Mouse (Mus musculus) thymus, adult 2 months (tissue): Measurements from ENCODE around the gene Nup188. TPM values are rescaled to one million over a fixed set of nuclear protein-coding genes. Genes with fewer than 3 reads are reported as not detected.

Source experiments
- DNase-seq: peaks from one replicate; pipeline ENCODE4 v3.0.0; 2021
- H3K27ac ChIP-seq: fragments of 200-500 bp; 2 replicates; pipeline ENCODE4 v1.5.1; 2012; ENCODE audit warnings: low read length, control low read depth; ENCODE audit not compliant: control insufficient read depth, insufficient read depth
- H3K27me3 ChIP-seq: fragments of 200-500 bp; 2 replicates; pipeline ENCODE4 v1.6.1; 2012; ENCODE audit warnings: mild to moderate bottlenecking, low read length, moderate library complexity, mixed read lengths; ENCODE audit not compliant: control insufficient read depth, insufficient read depth
- H3K36me3 ChIP-seq: fragments of 200-500 bp; 2 replicates; pipeline ENCODE4 v1.6.1; 2012; ENCODE audit warnings: mild to moderate bottlenecking, low read length, moderate library complexity; ENCODE audit not compliant: control insufficient read depth, insufficient read depth
- H3K4me1 ChIP-seq: fragments of 200-500 bp; replicated peaks from 2 replicates; pipeline ENCODE4 v1.6.1; 2012; ENCODE audit warnings: low read length; ENCODE audit not compliant: control insufficient read depth, insufficient read depth
- H3K4me3 ChIP-seq: fragments of 200-500 bp; 2 replicates; pipeline ENCODE4 v1.5.1; 2012; ENCODE audit warnings: mild to moderate bottlenecking, low read length, control low read depth, moderate library complexity; ENCODE audit not compliant: control insufficient read depth, insufficient read depth
- CTCF ChIP-seq: fragments of 200-500 bp; IDR thresholded peaks from 2 replicates; pipeline ENCODE4 v1.5.1; 2012; ENCODE audit warnings: mild to moderate bottlenecking, control low read depth, low read length, moderate library complexity, borderline replicate concordance; ENCODE audit not compliant: control insufficient read depth, poor library complexity, insufficient read depth; ENCODE audit errors: extremely low read depth
- POLR2A ChIP-seq: fragments of 200-500 bp; IDR thresholded peaks from 2 replicates; pipeline ENCODE4 v1.6.1; 2012; ENCODE audit warnings: mild to moderate bottlenecking, low read length, control low read depth, moderate library complexity; ENCODE audit not compliant: control insufficient read depth, poor library complexity, insufficient read depth; ENCODE audit errors: extremely low read depth
- WGBS: fragments of 180-500 bp; shearing (Covaris S2); methylation state at CpG from one replicate; pipeline ENCODE4 v1.1.7; 2018; 5-methylcytosine and 5-hydroxymethylcytosine counted together
- polyA plus RNA-seq: library from polyadenylated mRNA; depleted of rRNA; stranded (reverse); fragments of >200 nt; gene quantifications from 2 replicates; pipeline ENCODE4 v1.2.3, GENCODE M21; 2012

Gene Nup188
- polyA plus RNA-seq, 1 experiment: 77.4 TPM

- Histone ChIP-seq H3K36me3 (peaks cover 15% of the 10 kb centered on the region; the same call in 1 of the 2 replicates), H3K27ac (no peak overlapping the region), H3K4me3 (no peak overlapping the region), H3K27me3 (no peaks in the 10 kb centered on the region), H3K4me1 (peaks cover 44% of the 10 kb centered on the region)
- no peak for DNase-seq
- no peak for TF ChIP-seq POLR2A
- no peak for TF ChIP-seq CTCF
- WGBS: 79% methylated on average over 4 of the region's 4 CpGs
Observed at GRCm38 (mm10) chr2:30247681-30248080, 38.5 kb upstream of the Nup188 start.

GRCm38 (mm10) chr2:30249182-30249581 lies 37.0 kb upstream of the Nup188 start:
- Histone ChIP-seq H3K27ac (no peak overlapping the region), H3K36me3 (peaks cover 8% of the 10 kb centered on the region; the same call in 1 of the 2 replicates), H3K4me3 (no peak overlapping the region), H3K4me1 (peaks cover 53% of the 10 kb centered on the region), H3K27me3 (no peaks in the 10 kb centered on the region)
- TF ChIP-seq POLR2A: no peak
- TF ChIP-seq CTCF: no peak
- 97% methylated on average over 3 of the region's 3 CpGs for WGBS
- DNase-seq: no peak

DNA sequence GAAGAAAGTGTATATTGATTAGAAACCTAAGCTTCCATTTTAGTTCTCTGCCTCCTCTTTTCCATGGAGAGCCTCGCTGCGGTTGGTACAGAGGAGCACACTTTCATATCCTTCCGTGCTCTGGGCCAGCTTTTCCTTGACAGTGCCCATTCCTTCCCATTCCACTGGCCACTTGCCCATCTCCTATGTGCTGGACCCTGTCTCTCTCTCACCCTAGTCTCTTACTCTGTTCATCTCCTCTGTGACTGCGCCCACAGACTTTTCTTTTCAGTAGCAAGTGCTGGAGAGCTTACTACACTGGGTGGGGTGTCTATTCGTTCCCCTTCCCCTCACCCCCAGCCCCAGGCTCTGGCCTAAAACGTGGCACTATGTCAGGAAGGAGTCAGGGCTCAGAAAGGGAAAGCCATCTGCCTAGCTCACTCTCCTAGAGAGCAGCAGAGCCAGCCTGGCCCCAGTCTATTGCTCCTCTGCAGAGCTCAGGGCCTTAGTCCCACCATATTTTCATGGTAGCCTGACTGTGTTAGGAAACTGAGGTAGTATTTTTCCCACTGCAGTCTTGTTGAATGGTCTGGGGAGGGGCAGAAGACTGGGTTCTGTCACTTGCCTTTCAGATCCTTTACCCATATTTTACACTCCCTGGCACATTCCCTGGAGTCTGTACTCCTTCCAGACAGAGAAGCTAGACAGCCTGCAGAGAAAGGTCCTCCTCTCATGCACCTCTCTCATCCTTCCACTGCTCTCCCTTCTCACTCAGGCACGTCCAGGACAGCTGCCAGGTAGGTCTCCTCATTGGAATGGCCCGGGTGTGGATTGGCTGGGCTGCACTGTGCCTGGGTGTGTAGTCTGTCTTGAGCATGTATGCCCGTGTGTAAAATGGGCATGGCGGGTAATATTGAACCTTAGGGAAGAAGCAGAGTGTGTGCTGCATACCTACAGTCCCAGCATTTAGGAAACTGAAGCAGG lies 35.8 kb upstream of the Nup188 start:
- Histone ChIP-seq H3K36me3 (peaks cover 6% of the 10 kb centered on the region), H3K27ac (peak overlapping the region; percentile 19; the same call in 1 of the 2 replicates), H3K4me1 (peaks cover 48% of the 10 kb centered on the region), H3K27me3 (no peaks in the 10 kb centered on the region), H3K4me3 (no peak overlapping the region)
- no peak for DNase-seq
- 93% methylated on average over 10 of the region's 10 CpGs for WGBS
- TF ChIP-seq POLR2A: no peak
- TF ChIP-seq CTCF: no peak

GRCm38 (mm10) chr2:30251417-30252104 lies 34.6 kb upstream of the Nup188 start:
- peak overlapping the region; percentile 83 for H3K27ac ChIP-seq
- DNase-seq: peak; percentile 85
- H3K4me1 ChIP-seq: peaks cover 42% of the 10 kb centered on the region
- TF ChIP-seq POLR2A: 0 out of 2 replicates have a peak, but pooled peaks have one; percentile 45
- TF ChIP-seq CTCF: peak; percentile 14; the same call in 1 of the 2 replicates
- H3K36me3 ChIP-seq: peaks cover 17% of the 10 kb centered on the region
- WGBS: 34% methylated on average over 5 of the region's 5 CpGs
- no peak overlapping the region for H3K4me3 ChIP-seq
- no peaks in the 10 kb centered on the region for H3K27me3 ChIP-seq

- Histone ChIP-seq H3K36me3 (peaks cover 26% of the 10 kb centered on the region), H3K27ac (peak overlapping the region; percentile 53), H3K4me3 (no peak overlapping the region), H3K27me3 (no peaks in the 10 kb centered on the region), H3K4me1 (peaks cover 50% of the 10 kb centered on the region)
- 38% methylated on average over 3 of the region's 3 CpGs for WGBS
- no peak for DNase-seq
- no peak for TF ChIP-seq POLR2A
- no peak for TF ChIP-seq CTCF
Observed at GRCm38 (mm10) chr2:30252521-30252920, 33.7 kb upstream of the Nup188 start.

GRCm38 (mm10) chr2:30253809-30254208 lies 32.4 kb upstream of the Nup188 start:
- Histone ChIP-seq H3K4me1 (peaks cover 59% of the 10 kb centered on the region), H3K27me3 (no peaks in the 10 kb centered on the region), H3K27ac (peak overlapping the region; percentile 53; the same call in 1 of the 2 replicates), H3K4me3 (no peak overlapping the region), H3K36me3 (peaks cover 26% of the 10 kb centered on the region)
- TF ChIP-seq CTCF (no peak), POLR2A (no peak)
- 11% methylated on average over 5 of the region's 5 CpGs for WGBS
- peak; percentile 19 for DNase-seq
